Mouse (Mus musculus): ENCODE results near the gene Rnf113a1. TPM values are rescaled to one million over a fixed set of nuclear protein-coding genes. Genes with fewer than 3 reads are reported as not detected.
"Not testable (repeated sequence)": the region's sequence is repeated elsewhere in the genome, so short reads cannot be mapped to it uniquely, and the experiment has no call there.

Gene Rnf113a1
- total and polyA plus RNA-seq, 3 experiments = 6.7 to 8.8 TPM; not detected in 1

GRCm38 (mm10) chrX:37210941-37211340, 19.9 kb downstream of the Rnf113a1 start, which contains the start of gene Gm9:
Gm9 (minus strand) TSS chrX:37211041.
- Histone ChIP-seq H3K4me3 (ENCODE audit: control insufficient read depth in 1 of 2, insufficient read depth in 1 of 2, low read depth in 2 of 2, low read length in 2 of 2) (no peak within 1 kb of the TSS), H3K36me3 (ENCODE audit: control insufficient read depth in 1 of 2, insufficient read depth in 2 of 2, low read length in 2 of 2) (no peaks in the 10 kb centered on the region), H3K9me3 (replicated peaks; ENCODE audit: insufficient read depth, low read length) (no peaks in the 10 kb centered on the region), H3K4me1 (ENCODE audit: control insufficient read depth in 1 of 2, insufficient read depth in 2 of 2, low read length in 2 of 2) (no peaks in the 10 kb centered on the region), H3K27me3 (ENCODE audit: control insufficient read depth in 1 of 2, insufficient read depth in 2 of 2, low read length in 2 of 2) (no peaks in the 10 kb centered on the region), H3K9ac (ENCODE audit: control insufficient read depth, low read depth, low read length, poor library complexity, severe bottlenecking) (no peak within 1 kb of the TSS), H3K79me2 (ENCODE audit: control insufficient read depth, insufficient read depth, low read length, poor library complexity) (no peaks in the 10 kb centered on the region), H3K27ac (ENCODE audit: control insufficient read depth, low read depth, low read length) (no peak within 1 kb of the TSS)
- no peak for DNase-seq (ENCODE audit: low read depth, low spot score)
- no peak for TF ChIP-seq NRF1 (IDR thresholded peaks at IDR 0.05; ENCODE audit: insufficient read depth, low read depth, low read length, poor library complexity, severe bottlenecking)
- no peak for TF ChIP-seq ELF1 (IDR thresholded peaks at IDR 0.05; ENCODE audit: low read depth, low read length)
- no peak for TF ChIP-seq CHD2 (IDR thresholded peaks at IDR 0.05; ENCODE audit: low read length)
- TF ChIP-seq BHLHE40 (IDR thresholded peaks at IDR 0.05; ENCODE audit: borderline replicate concordance, low read depth, low read length) = no peak
- TF ChIP-seq MAFK (IDR thresholded peaks at IDR 0.05; ENCODE audit: borderline replicate concordance, low read depth, low read length) = no peak
- no peak for TF ChIP-seq POLR2A (IDR thresholded peaks at IDR 0.05; ENCODE audit: control insufficient read depth in 1 of 2, insufficient read depth in 1 of 2, low read depth in 1 of 2, low read length in 2 of 2, poor library complexity in 1 of 2)
- no peak for TF ChIP-seq ZKSCAN1 (IDR thresholded peaks at IDR 0.05; ENCODE audit: low read depth, low read length)
- TF ChIP-seq E2F4 (IDR thresholded peaks at IDR 0.05; ENCODE audit: borderline replicate concordance, low read depth, low read length) = no peak
- no peak for TF ChIP-seq SIN3A (IDR thresholded peaks at IDR 0.05; ENCODE audit: low read length)
- TF ChIP-seq TCF12 (IDR thresholded peaks at IDR 0.05; ENCODE audit: low read depth, low read length) = no peak
- no peak for TF ChIP-seq HCFC1 (IDR thresholded peaks at IDR 0.05; ENCODE audit: low read depth, low read length)
- no peak for TF ChIP-seq CTCF (IDR thresholded peaks at IDR 0.05 in 2 of 3, conservative IDR thresholded peaks at IDR 0.05 in 1 of 3; ENCODE audit: control insufficient read depth in 1 of 3, insufficient read depth in 1 of 3, low read depth in 2 of 3, low read length in 3 of 3, poor library complexity in 1 of 3, severe bottlenecking in 1 of 3)
- TF ChIP-seq GATA1 (IDR thresholded peaks at IDR 0.05; ENCODE audit: low read depth, low read length) = no peak
- no peak for TF ChIP-seq EP300 (IDR thresholded peaks at IDR 0.05; ENCODE audit: low read depth in 1 of 2, low read length in 2 of 2)
- TF ChIP-seq POLR2AphosphoS2 (IDR thresholded peaks at IDR 0.05; ENCODE audit: low read length) = no peak

- H3K4me1 ChIP-seq (ENCODE audit: control insufficient read depth in 1 of 2, insufficient read depth in 2 of 2, low read length in 2 of 2); H3K9ac ChIP-seq (ENCODE audit: control insufficient read depth, low read depth, low read length, poor library complexity, severe bottlenecking); H3K9me3 ChIP-seq (replicated peaks; ENCODE audit: insufficient read depth, low read length); DNase-seq (ENCODE audit: low read depth, low spot score); H3K79me2 ChIP-seq (ENCODE audit: control insufficient read depth, insufficient read depth, low read length, poor library complexity); H3K36me3 ChIP-seq (ENCODE audit: control insufficient read depth in 1 of 2, insufficient read depth in 2 of 2, low read length in 2 of 2); H3K27me3 ChIP-seq (ENCODE audit: control insufficient read depth in 1 of 2, insufficient read depth in 2 of 2, low read length in 2 of 2); H3K4me3 ChIP-seq (ENCODE audit: control insufficient read depth in 1 of 2, insufficient read depth in 1 of 2, low read depth in 2 of 2, low read length in 2 of 2); H3K27ac ChIP-seq (ENCODE audit: control insufficient read depth, low read depth, low read length): not testable (repeated sequence)
Measured at GRCm38 (mm10) chrX:37222158-37222557, 31.1 kb downstream of the Rnf113a1 start, which contains the start of gene Rhox1. Rhox1 (minus strand) TSS chrX:37222258.

Other genes starting within 250 kb of the Rnf113a1 start
- gene Sept6, start 199.5 kb upstream of the Rnf113a1 start, total RNA-seq (2012; rRNA removed) = 16.5 and 23.4 TPM in 2 replicates
- gene Sept6, start 199.5 kb upstream of the Rnf113a1 start, polyA plus RNA-seq (2012; ENCODE audit: insufficient read depth in 1 of 2, insufficient read length in 2 of 2, low read depth in 1 of 2, low replicate concordance in 2 of 2, missing spikeins in 1 of 2) = 10 to 100 TPM in 1 of 2 experiments, not detected in 1; 37.8 TPM
- gene Sowahd, start 142.4 kb upstream of the Rnf113a1 start, total RNA-seq (2012; rRNA removed) = not detected in 2 replicates
- not detected for gene Sowahd, start 142.4 kb upstream of the Rnf113a1 start, polyA plus RNA-seq (2012; ENCODE audit: insufficient read depth in 1 of 2, insufficient read length in 2 of 2, low read depth in 1 of 2, low replicate concordance in 2 of 2, missing spikeins in 1 of 2)
- gene Rpl39, start 105.8 kb upstream of the Rnf113a1 start, total RNA-seq (2012; rRNA removed) = 1,123 and 1,279 TPM in 2 replicates
- gene Rpl39, start 105.8 kb upstream of the Rnf113a1 start, polyA plus RNA-seq (2012; ENCODE audit: insufficient read depth in 1 of 2, insufficient read length in 2 of 2, low read depth in 1 of 2, low replicate concordance in 2 of 2, missing spikeins in 1 of 2) = 1,000 to 10,000 TPM in 1 of 2 experiments, not detected in 1; 1,063 TPM
- 13.0 and 14.0 TPM in 2 replicates for gene Upf3b, start 80.9 kb upstream of the Rnf113a1 start, total RNA-seq (2012; rRNA removed)
- 10 to 100 TPM in 1 of 2 experiments, not detected in 1; 25.0 TPM for gene Upf3b, start 80.9 kb upstream of the Rnf113a1 start, polyA plus RNA-seq (2012; ENCODE audit: insufficient read depth in 1 of 2, insufficient read length in 2 of 2, low read depth in 1 of 2, low replicate concordance in 2 of 2, missing spikeins in 1 of 2)
- 9.1 and 10.5 TPM in 2 replicates for gene Nkap, start 64.5 kb upstream of the Rnf113a1 start, total RNA-seq (2012; rRNA removed)
- gene Nkap, start 64.5 kb upstream of the Rnf113a1 start, polyA plus RNA-seq (2012; ENCODE audit: insufficient read depth in 1 of 2, insufficient read length in 2 of 2, low read depth in 1 of 2, low replicate concordance in 2 of 2, missing spikeins in 1 of 2) = 10 to 100 TPM in 1 of 2 experiments, not detected in 1; 14.5 TPM
- not detected in 2 replicates for gene Akap14, start 22.4 kb upstream of the Rnf113a1 start, total RNA-seq (2012; rRNA removed)
- gene Akap14, start 22.4 kb upstream of the Rnf113a1 start, polyA plus RNA-seq (2012; ENCODE audit: insufficient read depth in 1 of 2, insufficient read length in 2 of 2, low read depth in 1 of 2, low replicate concordance in 2 of 2, missing spikeins in 1 of 2) = under 1 TPM in 1 of 2 experiments, not detected in 1; 0.08 TPM
- gene Ndufa1, start 82 bp upstream of the Rnf113a1 start, total RNA-seq (2012; rRNA removed) = 322 and 341 TPM in 2 replicates
- 100 to 1,000 TPM in 1 of 2 experiments, not detected in 1; 245 TPM for gene Ndufa1, start 82 bp upstream of the Rnf113a1 start, polyA plus RNA-seq (2012; ENCODE audit: insufficient read depth in 1 of 2, insufficient read length in 2 of 2, low read depth in 1 of 2, low replicate concordance in 2 of 2, missing spikeins in 1 of 2)
- gene Gm9, start 19.8 kb downstream of the Rnf113a1 start, total RNA-seq (2012; rRNA removed) = not detected in 2 replicates
- gene Gm9, start 19.8 kb downstream of the Rnf113a1 start, polyA plus RNA-seq (2012; ENCODE audit: insufficient read depth in 1 of 2, insufficient read length in 2 of 2, low read depth in 1 of 2, low replicate concordance in 2 of 2, missing spikeins in 1 of 2) = not detected
- not detected in 2 replicates for gene Rhox1, start 31.0 kb downstream of the Rnf113a1 start, total RNA-seq (2012; rRNA removed)
- gene Rhox1, start 31.0 kb downstream of the Rnf113a1 start, polyA plus RNA-seq (2012; ENCODE audit: insufficient read depth in 1 of 2, insufficient read length in 2 of 2, low read depth in 1 of 2, low replicate concordance in 2 of 2, missing spikeins in 1 of 2) = not detected
- not detected in 2 replicates for gene Rhox2a, start 53.7 kb downstream of the Rnf113a1 start, total RNA-seq (2012; rRNA removed)
- not detected for gene Rhox2a, start 53.7 kb downstream of the Rnf113a1 start, polyA plus RNA-seq (2012; ENCODE audit: insufficient read depth in 1 of 2, insufficient read length in 2 of 2, low read depth in 1 of 2, low replicate concordance in 2 of 2, missing spikeins in 1 of 2)
- not detected in 2 replicates for gene Rhox3a, start 58.7 kb downstream of the Rnf113a1 start, total RNA-seq (2012; rRNA removed)
- gene Rhox3a, start 58.7 kb downstream of the Rnf113a1 start, polyA plus RNA-seq (2012; ENCODE audit: insufficient read depth in 1 of 2, insufficient read length in 2 of 2, low read depth in 1 of 2, low replicate concordance in 2 of 2, missing spikeins in 1 of 2) = not detected
- not detected in 2 replicates for gene Rhox4a, start 74.1 kb downstream of the Rnf113a1 start, total RNA-seq (2012; rRNA removed)
- not detected for gene Rhox4a, start 74.1 kb downstream of the Rnf113a1 start, polyA plus RNA-seq (2012; ENCODE audit: insufficient read depth in 1 of 2, insufficient read length in 2 of 2, low read depth in 1 of 2, low replicate concordance in 2 of 2, missing spikeins in 1 of 2)
- gene Rhox3a2, start 188.8 kb downstream of the Rnf113a1 start, total RNA-seq (2012; rRNA removed) = not detected in 2 replicates
- gene Rhox3a2, start 188.8 kb downstream of the Rnf113a1 start, polyA plus RNA-seq (2012; ENCODE audit: insufficient read depth in 1 of 2, insufficient read length in 2 of 2, low read depth in 1 of 2, low replicate concordance in 2 of 2, missing spikeins in 1 of 2) = not detected
- not detected in 2 replicates for gene Rhox4a2, start 199.6 kb downstream of the Rnf113a1 start, total RNA-seq (2012; rRNA removed)
- gene Rhox4a2, start 199.6 kb downstream of the Rnf113a1 start, polyA plus RNA-seq (2012; ENCODE audit: insufficient read depth in 1 of 2, insufficient read length in 2 of 2, low read depth in 1 of 2, low replicate concordance in 2 of 2, missing spikeins in 1 of 2) = not detected
- gene Rhox2b, start 220.8 kb downstream of the Rnf113a1 start, total RNA-seq (2012; rRNA removed) = not detected in 2 replicates
- not detected for gene Rhox2b, start 220.8 kb downstream of the Rnf113a1 start, polyA plus RNA-seq (2012; ENCODE audit: insufficient read depth in 1 of 2, insufficient read length in 2 of 2, low read depth in 1 of 2, low replicate concordance in 2 of 2, missing spikeins in 1 of 2)
- not detected in 2 replicates for gene Rhox4b, start 241.2 kb downstream of the Rnf113a1 start, total RNA-seq (2012; rRNA removed)
- gene Rhox4b, start 241.2 kb downstream of the Rnf113a1 start, polyA plus RNA-seq (2012; ENCODE audit: insufficient read depth in 1 of 2, insufficient read length in 2 of 2, low read depth in 1 of 2, low replicate concordance in 2 of 2, missing spikeins in 1 of 2) = not detected

Measured in MEL (cell line).